Mouse (Mus musculus) brain, embryonic 14.5 days (tissue): ENCODE results near the gene Pdk2.

Experiments used
- CTCF ChIP-seq: fragments of 200-500 bp; IDR thresholded peaks from 2 replicates; pipeline ENCODE4 v1.5.1; 2012; ENCODE audit warnings: inconsistent platforms, mild to moderate bottlenecking, moderate library complexity, borderline replicate concordance; ENCODE audit not compliant: insufficient read depth, insufficient read length; ENCODE audit errors: extremely low read depth
- POLR2A ChIP-seq: fragments of 200-500 bp; IDR thresholded peaks from 2 replicates; pipeline ENCODE4 v1.6.1; 2012; ENCODE audit warnings: mild to moderate bottlenecking, inconsistent platforms, borderline replicate concordance; ENCODE audit not compliant: poor library complexity, insufficient read depth, insufficient read length, severe bottlenecking; ENCODE audit errors: extremely low read depth

DNA sequence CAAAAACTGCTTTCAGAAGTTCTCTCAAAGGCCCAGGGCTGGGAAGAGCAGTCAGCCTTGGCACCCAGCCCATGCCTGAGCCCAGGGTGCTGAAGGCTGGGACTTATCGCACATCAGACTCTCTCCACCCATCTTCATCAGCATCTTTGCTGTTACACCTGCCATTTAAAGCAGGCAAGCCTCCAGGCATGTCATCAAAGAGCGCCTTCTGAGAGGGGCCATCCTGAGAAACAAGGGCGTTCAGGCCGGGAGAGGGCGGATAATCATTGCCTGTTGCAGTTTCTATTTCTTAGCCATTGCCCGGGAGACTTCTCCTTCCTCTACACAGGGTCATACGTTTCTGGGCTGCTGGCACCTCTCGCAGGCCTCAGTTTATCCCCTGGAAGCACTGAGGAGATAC is 53.3 kb downstream of the Pdk2 start:
- no peak for TF ChIP-seq CTCF
- TF ChIP-seq POLR2A: no peak
